Mouse (Mus musculus) hindbrain, embryonic 13.5 days (tissue): ENCODE measurements around the gene Eno1. TPM values are rescaled to one million over a fixed set of nuclear protein-coding genes. Genes with fewer than 3 reads are reported as not detected.

Experiments used
- ATAC-seq: fragments of 200-750 bp; cut with Nextera tagmentation; 2 replicates; pipeline ENCODE4 v1.8.0; 2017; ENCODE audit warnings: moderate TSS enrichment; ENCODE audit not compliant: low FRiP score
- H3K27ac ChIP-seq: fragments of 300-500 bp; sonication (generic); 2 replicates; pipeline ENCODE4 v1.5.1; 2015; ENCODE audit warnings: inconsistent platforms, mild to moderate bottlenecking, moderate library complexity
- H3K27me3 ChIP-seq: fragments of 300-500 bp; sonication (generic); 2 replicates; pipeline ENCODE4 v1.6.1; 2015; ENCODE audit warnings: mild to moderate bottlenecking, inconsistent platforms
- H3K36me3 ChIP-seq: fragments of 300-500 bp; sonication (generic); 2 replicates; pipeline ENCODE4 v1.6.1; 2015; ENCODE audit warnings: mild to moderate bottlenecking, inconsistent platforms
- H3K4me1 ChIP-seq: fragments of 300-500 bp; sonication (generic); replicated peaks from 2 replicates; pipeline ENCODE4 v1.6.1; 2015; ENCODE audit warnings: inconsistent platforms
- H3K4me2 ChIP-seq: fragments of 300-500 bp; sonication (generic); 2 replicates; pipeline ENCODE4 v1.6.1; 2015; ENCODE audit warnings: inconsistent platforms, mild to moderate bottlenecking, moderate library complexity
- H3K4me3 ChIP-seq: fragments of 300-500 bp; sonication (generic); 2 replicates; pipeline ENCODE4 v1.5.1; 2015; ENCODE audit warnings: mild to moderate bottlenecking, inconsistent platforms
- H3K9ac ChIP-seq: fragments of 300-500 bp; sonication (generic); 2 replicates; pipeline ENCODE4 v1.6.1; 2015; ENCODE audit warnings: mild to moderate bottlenecking, inconsistent platforms
- H3K9me3 ChIP-seq: fragments of 300-500 bp; sonication (generic); 2 replicates; pipeline ENCODE4 v1.6.1; 2016; ENCODE audit warnings: inconsistent platforms
- WGBS: fragments of 180-500 bp; shearing (Covaris S2); methylation state at CpG from one replicate; pipeline ENCODE4 v1.1.7; 2015; 5-methylcytosine and 5-hydroxymethylcytosine counted together
- polyA plus RNA-seq: library from polyadenylated mRNA; unstranded; fragments of >200 nt; fragmentation: Nextera tagmentation; extraction: Ambion mirVana; gene quantifications from 2 replicates; pipeline ENCODE4 v1.2.1, GENCODE M21; 2015

The Eno1 gene
- polyA plus RNA-seq, 1 experiment from 2014 or later: 1,119 TPM

- H3K9me3 ChIP-seq: no peaks in the 10 kb centered on the region
- WGBS: 94% methylated on average over 7 of the region's 7 CpGs
- H3K27ac ChIP-seq: no peak overlapping the region
- no peak overlapping the region for H3K4me2 ChIP-seq
- no peak overlapping the region for H3K4me3 ChIP-seq
- H3K4me1 ChIP-seq: peaks cover 3% of the 10 kb centered on the region; the same call in 1 of the 2 replicates
- H3K9ac ChIP-seq: no peak overlapping the region
- peaks cover 8% of the 10 kb centered on the region for H3K36me3 ChIP-seq
- no peak for ATAC-seq
- no peaks in the 10 kb centered on the region for H3K27me3 ChIP-seq
These were observed 59.4 kb downstream of the Eno1 start for GRCm38 (mm10) chr4:150295966-150296365.

Other genes with a start within 250 kb of the Eno1 start
- gene H6pd, start 227.7 kb upstream of the Eno1 start, polyA plus RNA-seq: 2.4 and 2.7 TPM in 2 replicates
- gene Gpr157, start 149.4 kb upstream of the Eno1 start, polyA plus RNA-seq: 0.29 and 0.43 TPM in 2 replicates
- 1.8 and 2.7 TPM in 2 replicates for gene Slc2a5, start 117.4 kb upstream of the Eno1 start, polyA plus RNA-seq
- gene Slc2a7, start 87.7 kb upstream of the Eno1 start, polyA plus RNA-seq: not detected in 2 replicates
- not detected in 2 replicates for gene Car6, start 35.4 kb upstream of the Eno1 start, polyA plus RNA-seq
- gene Rere, start 44.9 kb downstream of the Eno1 start, polyA plus RNA-seq: 36.2 and 39.0 TPM in 2 replicates